Comparison of ENCODE assay signal across 9 mouse cellular contexts in genomic region chr3:6675354-6675753, GRCm38 (mm10). TPM values are rescaled to one million over a fixed set of nuclear protein-coding genes. Genes with fewer than 3 reads are reported as not detected.
DNase-seq lines count a peak whose midpoint lies in the region; ATAC-seq and TF ChIP-seq lines count a peak whose summit lies in the region.
"Had no signal": no experiment of that assay in that cellular context is flagged by ENCODE, and none has a peak within 500 bp of the region (broad histone marks: within the 10 kb centered on the region; RNA-seq: fewer than 3 reads in every experiment).

No protein-coding gene starts in this region.

- no peaks in the 10 kb centered on the region for H3K4me1 ChIP-seq in forebrain, embryonic 12.5 days
- no peaks in the 10 kb centered on the region for H3K4me1 ChIP-seq in forebrain, embryonic 11.5 days (replicated peaks; ENCODE audit: control insufficient read depth, insufficient read depth, low read length)
- no peaks in the 10 kb centered on the region for H3K4me1 ChIP-seq in lung, postnatal 0 days (ENCODE audit: insufficient read depth, low read depth, low read length)
- no peaks in the 10 kb centered on the region for H3K4me1 ChIP-seq in lung, adult 2 months (ENCODE audit: control insufficient read depth, insufficient read depth, low read length)
- no peaks in the 10 kb centered on the region for H3K4me1 ChIP-seq in forebrain, embryonic 14.5 days (ENCODE audit: control insufficient read depth, insufficient read depth, low read length)

- peak; percentile 36; the same call in 1 of the 2 replicates for TF ChIP-seq CTCF in lung, postnatal 0 days (IDR thresholded peaks at IDR 0.05)
- TF ChIP-seq CTCF in lung, adult 2 months (IDR thresholded peaks at IDR 0.05; ENCODE audit: insufficient read depth, low read length) = no peak

- no peak overlapping the region for H3K4me2 ChIP-seq in forebrain, embryonic 12.5 days
- no peak overlapping the region for H3K4me2 ChIP-seq in forebrain, embryonic 11.5 days (ENCODE audit: low read depth, low read length, severe bottlenecking)
- H3K4me2 ChIP-seq in lung, postnatal 0 days (replicated peaks; ENCODE audit: low read depth, low read length) = no peak overlapping the region
- H3K4me2 ChIP-seq in forebrain, embryonic 14.5 days (ENCODE audit: low read length) = no peak overlapping the region

- no peak for DNase-seq in forebrain, embryonic 11.5 days (ENCODE audit: low spot score)
- DNase-seq in lung, postnatal 0 days (ENCODE audit: low spot score) = no peak
- DNase-seq in lung, adult 2 months = no peak
- DNase-seq in forebrain, embryonic 14.5 days (ENCODE audit: low spot score) = peak; percentile 60
- DNase-seq in retina, embryonic 14.5 days (ENCODE audit: low spot score) = peak; percentile 53
- no peak for DNase-seq in cerebellum, adult 11-12 months
- no peak for DNase-seq in cerebellum, postnatal 36 days

- H3K4me3 ChIP-seq in forebrain, embryonic 12.5 days (replicated peaks) = no peak overlapping the region
- no peak overlapping the region for H3K4me3 ChIP-seq in forebrain, embryonic 11.5 days (ENCODE audit: low read depth, low read length)
- no peak overlapping the region for H3K4me3 ChIP-seq in lung, postnatal 0 days (ENCODE audit: low read depth, low read length)
- H3K4me3 ChIP-seq in lung, adult 2 months (replicated peaks; ENCODE audit: extremely low read depth, low read depth, low read length) = no peak overlapping the region
- H3K4me3 ChIP-seq in forebrain, embryonic 14.5 days (ENCODE audit: low read depth, low read length) = no peak overlapping the region

- WGBS in forebrain, embryonic 12.5 days = 62% methylated on average over 3 of the region's 3 CpGs
- WGBS in forebrain, embryonic 11.5 days = 65% methylated on average over 3 of the region's 3 CpGs
- 43% methylated on average over 3 of the region's 3 CpGs for WGBS in lung, postnatal 0 days
- 44% methylated on average over 3 of the region's 3 CpGs for WGBS in lung, adult 2 months
- 53% methylated on average over 3 of the region's 3 CpGs for WGBS in forebrain, embryonic 14.5 days

- TF ChIP-seq EP300 in lung, postnatal 0 days (IDR thresholded peaks at IDR 0.05) = no peak

- H3K36me3 ChIP-seq in forebrain, embryonic 12.5 days (replicated peaks) = no peaks in the 10 kb centered on the region
- no peaks in the 10 kb centered on the region for H3K36me3 ChIP-seq in forebrain, embryonic 11.5 days (ENCODE audit: control insufficient read depth, insufficient read depth, low read length)
- no peaks in the 10 kb centered on the region for H3K36me3 ChIP-seq in lung, postnatal 0 days (ENCODE audit: insufficient read depth, low read length)
- H3K36me3 ChIP-seq in forebrain, embryonic 14.5 days (ENCODE audit: control insufficient read depth, insufficient read depth, low read length) = no peaks in the 10 kb centered on the region

- no peaks in the 10 kb centered on the region for H3K9me3 ChIP-seq in forebrain, embryonic 12.5 days
- no peaks in the 10 kb centered on the region for H3K9me3 ChIP-seq in forebrain, embryonic 11.5 days (ENCODE audit: control insufficient read depth, low read length)
- H3K9me3 ChIP-seq in lung, postnatal 0 days (ENCODE audit: low read length) = no peaks in the 10 kb centered on the region
- H3K9me3 ChIP-seq in forebrain, embryonic 14.5 days (replicated peaks; ENCODE audit: control insufficient read depth, low read length) = no peaks in the 10 kb centered on the region

- no peaks in the 10 kb centered on the region for H3K27me3 ChIP-seq in forebrain, embryonic 12.5 days
- H3K27me3 ChIP-seq in forebrain, embryonic 11.5 days (ENCODE audit: control insufficient read depth, insufficient read depth, low read length) = no peaks in the 10 kb centered on the region
- no peaks in the 10 kb centered on the region for H3K27me3 ChIP-seq in lung, postnatal 0 days (replicated peaks; ENCODE audit: insufficient read depth, low read length)
- H3K27me3 ChIP-seq in forebrain, embryonic 14.5 days (replicated peaks; ENCODE audit: control insufficient read depth, insufficient read depth, low read length) = no peaks in the 10 kb centered on the region

- ATAC-seq in forebrain, embryonic 12.5 days (ENCODE audit: low FRiP score) = peak; percentile 69; the same call in 1 of the 2 replicates
- ATAC-seq in forebrain, embryonic 11.5 days (replicated peaks; ENCODE audit: low FRiP score) = no peak
- no peak for ATAC-seq in lung, postnatal 0 days
- ATAC-seq in forebrain, embryonic 14.5 days = no peak; the same call in 1 of the 2 replicates

- H3K9ac ChIP-seq in forebrain, embryonic 12.5 days = no peak overlapping the region
- no peak overlapping the region for H3K9ac ChIP-seq in forebrain, embryonic 11.5 days (ENCODE audit: low read length)
- no peak overlapping the region for H3K9ac ChIP-seq in lung, postnatal 0 days (replicated peaks; ENCODE audit: low read depth)
- no peak overlapping the region for H3K9ac ChIP-seq in forebrain, embryonic 14.5 days (ENCODE audit: low read length)

- no peak overlapping the region for H3K27ac ChIP-seq in forebrain, embryonic 12.5 days
- H3K27ac ChIP-seq in forebrain, embryonic 11.5 days (ENCODE audit: low read depth, low read length) = no peak overlapping the region
- no peak overlapping the region for H3K27ac ChIP-seq in lung, postnatal 0 days (ENCODE audit: low read length)
- H3K27ac ChIP-seq in forebrain, embryonic 14.5 days (ENCODE audit: low read depth, low read length) = no peak overlapping the region

- no peak for TF ChIP-seq POLR2A in lung, adult 2 months (IDR thresholded peaks at IDR 0.05; ENCODE audit: borderline replicate concordance, extremely low read depth, low read depth, low read length)

RNA-seq across cellular contexts. Expression of gene 1700008P02Rik, which starts 55.1 kb away (rescaled TPM):
- not detected in 2 replicates for polyA plus RNA-seq in forebrain, embryonic 12.5 days (2016; fragmentation: Nextera tagmentation; extraction: Ambion mirVana)
- polyA plus RNA-seq in forebrain, embryonic 11.5 days (2014; fragmentation: Nextera tagmentation; extraction: Ambion mirVana) = not detected in 2 replicates
- polyA plus RNA-seq in lung, postnatal 0 days (2015; fragmentation: Nextera tagmentation; extraction: Ambion mirVana) = not detected in 2 replicates
- not detected in 2 replicates for polyA plus RNA-seq in lung, adult 2 months (2012; rRNA removed)
- polyA plus RNA-seq in forebrain, embryonic 14.5 days (2014; fragmentation: Nextera tagmentation; extraction: Ambion mirVana) = not detected in 2 replicates
- polyA plus RNA-seq: liver, embryonic 16.5 days had no signal

Comparison
In these comparisons a context has a peak if more than half of its experiments do, and no peak if none do; other contexts are left out.
1. DNase-seq: peak in forebrain, embryonic 14.5 days (single experiment) and retina, embryonic 14.5 days (single experiment); none in forebrain, embryonic 11.5 days (single experiment), lung, postnatal 0 days (single experiment), lung, adult 2 months (single experiment), cerebellum, adult 11-12 months (single experiment) and cerebellum, postnatal 36 days (0 of 2).